Mouse (Mus musculus) stomach, postnatal 0 days (tissue): ENCODE measurements around the gene Plekhg5.

Source experiments
- CTCF ChIP-seq: IDR thresholded peaks from 2 replicates; pipeline ENCODE4 v1.5.1; 2016; ENCODE audit warnings: antibody characterized with exemption, low read depth, mild to moderate bottlenecking, moderate library complexity
- EP300 ChIP-seq: optimal IDR thresholded peaks from 2 replicates; pipeline ENCODE3; 2016; ENCODE audit warnings: antibody characterized with exemption

DNA sequence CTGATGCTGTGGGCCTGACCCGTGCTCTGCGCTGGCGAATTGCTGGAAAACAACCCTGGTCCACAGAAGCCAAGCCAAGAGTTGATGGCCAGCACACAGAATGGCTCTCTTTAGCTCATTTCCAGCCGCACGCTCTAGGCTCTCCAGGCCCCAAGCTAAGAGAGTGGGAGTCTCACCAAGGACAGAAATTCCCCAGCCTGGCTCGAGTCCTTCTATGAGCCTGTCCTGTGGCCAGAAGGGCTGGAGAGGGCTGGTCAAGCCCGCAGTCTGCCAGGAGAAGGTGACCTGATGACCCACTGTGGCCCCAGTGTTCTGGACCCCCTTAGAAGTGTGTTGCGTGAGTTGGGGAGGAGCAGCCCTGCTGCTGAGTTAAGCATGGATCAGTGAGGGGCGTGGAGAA, 4.9 kb downstream of the Plekhg5 start:
- TF ChIP-seq EP300 (no peak), CTCF (no peak)
